Mouse (Mus musculus): ENCODE data around the gene Rnf150. TPM values are rescaled to one million over a fixed set of nuclear protein-coding genes. Genes with fewer than 3 reads are reported as not detected.

Rnf150 gene
- total and polyA plus RNA-seq, 3 experiments: not detected

DNA sequence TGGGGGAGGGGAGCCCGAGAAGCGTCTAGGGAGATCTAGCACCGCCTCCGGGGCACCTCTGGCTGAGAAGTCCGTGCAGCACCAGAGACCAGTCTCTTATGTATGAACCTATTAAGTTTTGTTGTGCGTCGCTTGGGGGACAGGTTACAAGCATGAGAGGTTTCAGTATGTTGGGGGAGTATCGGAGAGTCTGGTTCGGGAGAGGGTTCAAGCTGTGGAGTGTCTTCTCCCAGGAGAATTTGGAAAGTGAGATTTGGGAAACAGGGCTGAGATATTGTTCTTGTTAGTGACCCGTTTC lies 1.3 kb downstream of the Rnf150 start:
- no peak overlapping the region for H3K4me3 ChIP-seq (ENCODE audit: control insufficient read depth in 1 of 2, insufficient read depth in 1 of 2, low read depth in 2 of 2, low read length in 2 of 2)
- no peak overlapping the region for H3K27ac ChIP-seq (ENCODE audit: control insufficient read depth, low read depth, low read length)
- peaks cover 1% of the 10 kb centered on the region in 2 experiments; a peak in 2 of 4 replicates for H3K4me1 ChIP-seq (ENCODE audit: control insufficient read depth in 1 of 2, insufficient read depth in 2 of 2, low read length in 2 of 2)
- no peaks in the 10 kb centered on the region for H3K27me3 ChIP-seq (ENCODE audit: control insufficient read depth in 1 of 2, insufficient read depth in 2 of 2, low read length in 2 of 2)
- no peaks in the 10 kb centered on the region for H3K9me3 ChIP-seq (replicated peaks; ENCODE audit: insufficient read depth, low read length)
- no peak overlapping the region for H3K9ac ChIP-seq (ENCODE audit: control insufficient read depth, low read depth, low read length, poor library complexity, severe bottlenecking)
- TF ChIP-seq POLR2A (IDR thresholded peaks at IDR 0.05; ENCODE audit: control insufficient read depth in 1 of 2, insufficient read depth in 1 of 2, low read depth in 1 of 2, low read length in 2 of 2, poor library complexity in 1 of 2) (no peak), BHLHE40 (IDR thresholded peaks at IDR 0.05; ENCODE audit: borderline replicate concordance, low read depth, low read length) (no peak), ZC3H11A (IDR thresholded peaks at IDR 0.05; ENCODE audit: low read depth, low read length) (no peak), UBTF (IDR thresholded peaks at IDR 0.05; ENCODE audit: borderline replicate concordance, insufficient read depth, low read depth, low read length) (no peak), NRF1 (IDR thresholded peaks at IDR 0.05; ENCODE audit: insufficient read depth, low read depth, low read length, poor library complexity, severe bottlenecking) (no peak)
- H3K36me3 ChIP-seq (ENCODE audit: control insufficient read depth in 1 of 2, insufficient read depth in 2 of 2, low read length in 2 of 2): peaks cover 0 to under 1% of the 10 kb centered on the region in 2 experiments; a peak in 1 of 4 replicates
- H3K79me2 ChIP-seq (ENCODE audit: control insufficient read depth, insufficient read depth, low read length, poor library complexity): no peaks in the 10 kb centered on the region
- DNase-seq (ENCODE audit: low read depth, low spot score): no peak

- no peak for DNase-seq (ENCODE audit: low read depth, low spot score)
- TF ChIP-seq TBP (IDR thresholded peaks at IDR 0.05; ENCODE audit: low read depth, low read length) (no peak), CHD2 (IDR thresholded peaks at IDR 0.05; ENCODE audit: low read length) (no peak), MXI1 (IDR thresholded peaks at IDR 0.05; ENCODE audit: low read depth, low read length) (no peak), NELFE (IDR thresholded peaks at IDR 0.05; ENCODE audit: low read depth, low read length) (no peak), MYB (IDR thresholded peaks at IDR 0.05; ENCODE audit: low read depth, low read length) (no peak), POLR2A (IDR thresholded peaks at IDR 0.05; ENCODE audit: control insufficient read depth in 1 of 2, insufficient read depth in 1 of 2, low read depth in 1 of 2, low read length in 2 of 2, poor library complexity in 1 of 2) (no peak), ZC3H11A (IDR thresholded peaks at IDR 0.05; ENCODE audit: low read depth, low read length) (no peak), USF1 (IDR thresholded peaks at IDR 0.05; ENCODE audit: low read depth, low read length) (no peak), RCOR1 (IDR thresholded peaks at IDR 0.05; ENCODE audit: low read depth, low read length) (no peak), USF2 (IDR thresholded peaks at IDR 0.05; ENCODE audit: borderline replicate concordance in 1 of 2, insufficient read depth in 1 of 2, low read depth in 1 of 2, low read length in 2 of 2) (no peak), MAZ (IDR thresholded peaks at IDR 0.05; ENCODE audit: low read depth, low read length) (no peak), POLR2AphosphoS2 (IDR thresholded peaks at IDR 0.05; ENCODE audit: low read length) (no peak), CTCF (IDR thresholded peaks at IDR 0.05 in 2 of 3, conservative IDR thresholded peaks at IDR 0.05 in 1 of 3; ENCODE audit: control insufficient read depth in 1 of 3, insufficient read depth in 1 of 3, low read depth in 2 of 3, low read length in 3 of 3, poor library complexity in 1 of 3, severe bottlenecking in 1 of 3) (no peak)
- H3K9ac ChIP-seq (ENCODE audit: control insufficient read depth, low read depth, low read length, poor library complexity, severe bottlenecking): no peak overlapping the region
- no peaks in the 10 kb centered on the region for H3K27me3 ChIP-seq (ENCODE audit: control insufficient read depth in 1 of 2, insufficient read depth in 2 of 2, low read length in 2 of 2)
- H3K27ac ChIP-seq (ENCODE audit: control insufficient read depth, low read depth, low read length): no peak overlapping the region
- no peaks in the 10 kb centered on the region for H3K9me3 ChIP-seq (replicated peaks; ENCODE audit: insufficient read depth, low read length)
- no peaks in the 10 kb centered on the region for H3K36me3 ChIP-seq (ENCODE audit: control insufficient read depth in 1 of 2, insufficient read depth in 2 of 2, low read length in 2 of 2)
- H3K79me2 ChIP-seq (ENCODE audit: control insufficient read depth, insufficient read depth, low read length, poor library complexity): no peaks in the 10 kb centered on the region
- H3K4me3 ChIP-seq (ENCODE audit: control insufficient read depth in 1 of 2, insufficient read depth in 1 of 2, low read depth in 2 of 2, low read length in 2 of 2): no peak overlapping the region
- no peaks in the 10 kb centered on the region for H3K4me1 ChIP-seq (ENCODE audit: control insufficient read depth in 1 of 2, insufficient read depth in 2 of 2, low read length in 2 of 2)
Observed at GRCm38 (mm10) chr8:82865239-82865638, 2.1 kb downstream of the Rnf150 start.

All from MEL (cell line).